Mouse (Mus musculus) subcutaneous adipose tissue, adult 2 months (tissue): Measurements from ENCODE around the gene Tpbpa. TPM values are rescaled to one million over a fixed set of nuclear protein-coding genes. Genes with fewer than 3 reads are reported as not detected.

Source experiments
- polyA plus RNA-seq: library from polyadenylated mRNA; depleted of rRNA; stranded (reverse); fragments of >200 nt; gene quantifications from 2 replicates; pipeline ENCODE4 v1.2.3, GENCODE M21; 2012; ENCODE audit warnings: low replicate concordance; rRNA removed

The Tpbpa gene
- not detected in 2 replicates for polyA plus RNA-seq

DNA sequence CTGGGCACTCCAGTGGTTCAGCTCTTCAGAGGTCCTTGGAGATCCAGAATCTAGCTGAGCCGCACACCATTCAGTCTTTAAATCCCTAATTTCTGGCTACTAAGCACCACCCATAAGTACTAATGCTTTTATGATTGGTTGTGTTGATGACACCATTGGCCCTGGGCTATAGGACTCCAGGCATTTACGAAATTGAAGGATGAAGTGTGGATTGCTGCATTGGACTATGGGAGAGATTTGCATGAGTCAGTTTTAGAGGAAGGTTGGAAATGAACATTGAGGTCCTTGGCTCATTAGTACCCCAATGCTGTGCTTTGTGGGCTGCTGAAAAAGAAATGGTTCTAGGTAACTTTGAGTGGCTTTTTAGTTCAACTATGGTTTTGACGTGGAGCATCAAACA lies at the start of gene Tpbpa:
Tpbpa (minus strand) TSS at position 101 of the 400 bp plus-strand sequence.

DNA sequence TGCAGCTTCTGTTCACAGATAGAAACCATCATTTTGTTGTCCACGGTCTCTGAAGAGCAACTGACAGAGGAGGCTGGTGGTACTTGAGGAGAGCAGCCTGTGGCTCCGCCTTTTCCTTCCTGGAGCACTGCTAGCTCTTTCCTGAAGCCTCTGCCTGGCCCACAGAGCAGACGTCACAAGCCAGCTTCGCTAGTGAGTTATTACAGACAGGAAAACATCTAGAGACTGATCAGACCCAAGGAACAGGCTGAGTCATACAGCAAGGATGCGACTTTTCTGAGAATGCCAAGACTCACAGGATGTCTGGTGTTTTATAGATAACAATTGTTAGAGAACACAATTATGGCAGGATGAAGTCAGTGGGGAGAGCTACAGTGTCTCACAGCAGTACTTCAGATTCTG lies 5.3 kb downstream of the Tpbpa start, which contains the start of the genes Gm49391 and Ctla2a:
Gm49391 (minus strand) TSS at position 72 of the 402 bp plus-strand sequence.
Ctla2a (minus strand) TSS at position 126 of the 402 bp plus-strand sequence.

DNA sequence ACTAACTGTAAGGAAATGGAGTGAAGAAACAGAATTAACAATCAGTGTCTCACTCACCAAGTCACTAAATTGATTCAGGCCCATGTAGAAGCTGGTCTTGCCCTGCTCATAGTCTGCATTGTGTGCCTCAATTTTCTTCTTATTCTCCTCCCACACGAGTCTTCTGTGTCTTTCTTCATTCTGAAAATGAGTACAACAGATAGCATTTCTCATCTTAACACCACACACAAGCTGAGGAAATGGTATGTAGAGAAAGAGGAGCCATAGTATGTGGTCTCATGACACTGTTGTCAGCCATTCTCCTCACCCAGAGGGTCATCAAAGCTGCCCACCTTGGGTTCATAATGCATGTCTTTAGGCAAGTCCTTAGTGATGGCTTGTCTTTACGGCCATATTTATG lies 6.3 kb downstream of the Tpbpa start, which contains the start of gene Gm49393:
Gm49393 (minus strand) TSS at position 101 of the 400 bp plus-strand sequence.

DNA sequence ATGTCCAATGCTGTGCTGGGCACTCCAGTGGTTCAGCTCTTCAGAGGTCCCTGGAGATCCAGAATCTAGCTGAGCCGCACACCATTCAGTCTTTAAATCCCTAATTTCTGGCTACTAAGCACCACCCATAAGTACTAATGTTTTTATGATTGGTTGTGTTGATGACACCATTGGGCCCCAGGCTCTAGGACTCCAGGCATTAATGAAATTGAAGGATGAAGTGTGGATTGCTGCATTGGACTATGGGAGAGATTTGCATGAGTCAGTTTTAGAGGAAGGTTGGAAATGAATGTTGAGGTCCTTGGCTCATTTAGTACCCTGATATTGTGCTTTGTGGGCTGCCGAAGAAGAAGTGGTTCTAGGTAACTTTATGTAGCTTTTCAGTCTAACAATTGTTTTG lies 37.0 kb downstream of the Tpbpa start, which contains the start of gene Tpbpb:
Tpbpb (minus strand) TSS at position 101 of the 400 bp plus-strand sequence.

DNA sequence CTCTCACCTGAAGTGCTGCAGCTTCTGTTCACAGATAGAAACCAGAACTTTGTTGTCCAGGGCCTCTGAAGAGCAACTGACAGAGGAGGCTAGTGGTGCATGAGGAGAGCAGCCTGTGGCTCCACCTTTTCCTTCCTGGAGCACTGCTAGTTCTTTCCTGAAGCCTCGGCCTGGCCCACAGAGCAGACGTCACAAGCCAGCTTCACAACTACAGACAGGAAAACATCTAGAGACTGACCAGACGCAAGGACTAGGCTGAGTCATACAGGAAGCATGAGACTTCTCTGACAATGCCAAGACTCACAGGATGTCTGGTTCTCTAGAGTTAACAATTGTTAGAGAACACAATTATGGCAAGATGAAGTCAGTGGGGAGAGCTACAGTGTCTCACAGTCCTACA lies 44.5 kb downstream of the Tpbpa start, which contains the start of gene Ctla2b:
Ctla2b (minus strand) TSS at position 120 of the 400 bp plus-strand sequence.

DNA sequence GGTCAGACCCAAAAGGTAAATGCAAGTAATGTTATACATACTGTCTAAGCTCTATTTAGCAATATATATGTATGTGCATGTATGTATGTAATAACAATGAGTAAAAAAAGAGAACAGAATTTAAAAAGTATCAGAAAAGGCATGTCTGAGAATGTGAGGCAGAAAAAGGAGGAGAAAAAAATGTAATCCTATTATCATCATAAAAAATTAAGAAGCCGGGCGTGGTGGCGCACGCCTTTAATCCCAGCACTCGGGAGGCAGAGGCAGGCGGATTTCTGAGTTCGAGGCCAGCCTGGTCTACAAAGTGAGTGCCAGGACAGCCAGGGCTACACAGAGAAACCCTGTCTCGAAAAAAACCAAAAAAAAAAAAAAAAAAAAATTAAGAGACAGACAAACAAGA lies 45.0 kb downstream of the Tpbpa start, which contains the start of gene Gm49392:
Gm49392 (minus strand) TSS at position 101 of the 400 bp plus-strand sequence.

Other genes with a start within 250 kb of the Tpbpa start
- not detected in 2 replicates for gene BC051665, start 155.6 kb downstream of the Tpbpa start, polyA plus RNA-seq
- gene Ctsll3, start 139.1 kb downstream of the Tpbpa start, polyA plus RNA-seq, result not detected in 2 replicates
- gene 4930486L24Rik, start 77.5 kb downstream of the Tpbpa start, polyA plus RNA-seq, result 0.19 and 0.85 TPM in 2 replicates
- 0.36 and 1.8 TPM in 2 replicates for gene Gm49392, start 45.1 kb downstream of the Tpbpa start, polyA plus RNA-seq
- gene Ctla2b, start 44.5 kb downstream of the Tpbpa start, polyA plus RNA-seq, result 4.0 and 8.2 TPM in 2 replicates
- gene Tpbpb, start 37.1 kb downstream of the Tpbpa start, polyA plus RNA-seq, result not detected in 2 replicates
- not detected in 2 replicates for gene Gm49393, start 6.4 kb downstream of the Tpbpa start, polyA plus RNA-seq
- gene Gm49391, start 5.4 kb downstream of the Tpbpa start, polyA plus RNA-seq, result 4.6 and 5.1 TPM in 2 replicates
- gene Ctla2a, start 5.4 kb downstream of the Tpbpa start, polyA plus RNA-seq, result 25.2 and 37.4 TPM in 2 replicates
- gene Ctsj, start 64.0 kb upstream of the Tpbpa start, polyA plus RNA-seq, result not detected in 2 replicates
- not detected in 2 replicates for gene Ctsq, start 98.6 kb upstream of the Tpbpa start, polyA plus RNA-seq
- not detected in 2 replicates for gene Ctsr, start 222.3 kb upstream of the Tpbpa start, polyA plus RNA-seq